Mouse (Mus musculus) liver, postnatal 0 days (tissue): ENCODE measurements around the gene Rtbdn.

Experiments used
- CTCF ChIP-seq: sonication (generic); IDR thresholded peaks from 2 replicates; pipeline ENCODE4 v1.5.1; 2016; ENCODE audit warnings: antibody characterized with exemption, low read depth
- EP300 ChIP-seq: IDR thresholded peaks from 2 replicates; pipeline ENCODE4 v1.6.1; 2016; ENCODE audit warnings: antibody characterized with exemption, low read depth, mild to moderate bottlenecking

- TF ChIP-seq CTCF (no peak), EP300 (no peak)
These were observed 3.1 kb upstream of the Rtbdn start for GRCm38 (mm10) chr8:84943699-84944098.
